Mouse (Mus musculus) adipose tissue, adult 10 weeks (tissue): ENCODE results near the gene Zmym5. TPM values are rescaled to one million over a fixed set of nuclear protein-coding genes. Genes with fewer than 3 reads are reported as not detected.

ENCODE experiments used
- polyA plus RNA-seq: library from polyadenylated mRNA; stranded (reverse); fragments of 350-450 nt; fragmentation: Illumina TruSeq; extraction: RNeasy Lipid Tissue Mini Kit (QIAGEN cat#74804); gene quantifications from one replicate; pipeline ENCODE4 v1.2.3, GENCODE M21; 2014; ENCODE audit warnings: low read depth, low replicate concordance

Gene Zmym5
- 38.9 TPM for polyA plus RNA-seq

DNA sequence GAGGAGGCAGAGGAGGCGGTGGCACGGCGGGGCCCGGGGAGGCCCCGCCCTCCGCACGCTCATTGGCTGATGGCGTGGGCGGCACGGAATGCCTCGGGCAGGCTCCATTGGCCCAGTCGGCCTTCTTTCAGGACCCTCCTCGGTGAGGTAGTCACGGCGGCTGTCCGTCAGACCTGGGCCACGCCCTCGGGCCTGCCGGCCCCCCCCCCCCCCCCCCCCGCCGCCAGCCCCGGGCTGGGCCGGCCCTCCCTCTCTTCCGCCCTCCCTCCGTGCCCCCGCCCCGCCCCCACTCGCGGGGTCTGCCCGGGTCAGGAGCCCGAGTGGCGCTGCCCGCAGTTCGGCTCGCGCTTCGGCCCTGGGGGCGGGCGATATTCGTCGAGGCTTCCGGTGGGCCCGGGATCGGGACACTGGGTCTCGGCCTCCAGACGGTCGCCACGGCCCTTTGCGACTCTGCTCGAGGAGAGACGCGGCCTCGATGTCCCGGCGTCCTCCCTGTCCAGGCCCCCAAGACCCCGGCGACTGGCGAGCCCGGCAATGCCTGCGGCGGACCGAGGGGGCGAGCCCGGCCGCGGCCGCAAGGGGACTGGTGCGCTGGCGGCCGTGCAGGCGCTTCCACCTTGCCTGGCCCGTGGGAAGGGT, at the start of gene Zmym5:
TSS of gene Zmym5 (minus strand) at position 16 of the 639 bp plus-strand sequence.

DNA sequence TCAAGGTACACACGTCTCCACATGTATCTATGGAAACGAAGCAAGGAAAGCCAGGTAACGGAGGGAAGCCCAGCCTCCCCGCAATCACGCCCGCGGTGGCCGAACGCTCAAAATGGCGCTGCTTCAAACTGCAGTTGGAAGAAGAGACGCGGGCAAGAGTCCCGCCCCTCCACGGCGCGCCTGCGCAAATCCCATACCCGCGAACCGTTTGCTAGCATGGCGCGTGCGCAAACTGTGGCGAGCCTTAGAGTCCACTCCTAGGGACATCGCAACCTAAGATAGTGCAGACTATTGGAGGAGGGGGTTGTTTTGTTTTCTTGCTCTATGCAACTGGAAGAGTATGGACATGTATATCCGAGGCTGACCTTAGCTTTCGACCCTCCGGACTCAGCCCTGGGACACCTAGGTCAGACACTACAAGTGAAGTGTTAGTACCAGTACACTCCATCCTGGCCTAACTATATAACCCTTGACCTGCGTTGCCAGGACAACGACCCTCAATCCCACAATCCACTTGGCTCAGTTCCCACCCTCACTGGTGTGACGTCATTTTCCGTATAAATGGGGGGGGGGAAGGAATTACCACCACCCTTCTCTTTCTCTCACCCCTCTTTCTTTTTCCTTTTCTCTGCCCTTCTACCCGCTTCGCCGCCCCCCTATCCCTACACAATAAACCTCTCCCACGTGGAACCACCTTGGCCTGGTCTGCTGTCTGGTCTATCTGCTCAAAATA, 33.1 kb downstream of the Zmym5 start, which contains the start of gene Pspc1:
TSS of gene Pspc1 (minus strand) at position 117 of the 733 bp plus-strand sequence.

Other genes with a start within 250 kb of the Zmym5 start
- gene Cenpj, start 236.3 kb downstream of the Zmym5 start, polyA plus RNA-seq = 7.5 TPM
- gene Parp4, start 236.1 kb downstream of the Zmym5 start, polyA plus RNA-seq = 19.3 TPM
- 17.1 TPM for gene Mphosph8, start 143.5 kb downstream of the Zmym5 start, polyA plus RNA-seq
- 19.2 TPM for gene Pspc1, start 33.4 kb downstream of the Zmym5 start, polyA plus RNA-seq
- 34.0 TPM for gene Zmym2, start 74.9 kb upstream of the Zmym5 start, polyA plus RNA-seq
- gene Gja3, start 246.4 kb upstream of the Zmym5 start, polyA plus RNA-seq = not detected